Mouse (Mus musculus): Measurements from ENCODE around the gene Hist1h2ac.
A peak's percentile ranks its signal among the peaks of the same experiment; 100 is the strongest.
"Not testable (repeated sequence)": the region's sequence is repeated elsewhere in the genome, so short reads cannot be mapped to it uniquely, and the experiment has no call there.

The Hist1h2ac gene

GRCm38 (mm10) chr13:23683755-23684281, at the start of gene Hist1h2ac, which contains the start of gene Hist1h2bc:
TSS of gene Hist1h2ac (minus strand) at chr13:23683948.
TSS of gene Hist1h2bc (plus strand) at chr13:23684199.
- DNase-seq (ENCODE audit: extremely low spot score, low read depth, low spot score): peak; percentile 99

DNA sequence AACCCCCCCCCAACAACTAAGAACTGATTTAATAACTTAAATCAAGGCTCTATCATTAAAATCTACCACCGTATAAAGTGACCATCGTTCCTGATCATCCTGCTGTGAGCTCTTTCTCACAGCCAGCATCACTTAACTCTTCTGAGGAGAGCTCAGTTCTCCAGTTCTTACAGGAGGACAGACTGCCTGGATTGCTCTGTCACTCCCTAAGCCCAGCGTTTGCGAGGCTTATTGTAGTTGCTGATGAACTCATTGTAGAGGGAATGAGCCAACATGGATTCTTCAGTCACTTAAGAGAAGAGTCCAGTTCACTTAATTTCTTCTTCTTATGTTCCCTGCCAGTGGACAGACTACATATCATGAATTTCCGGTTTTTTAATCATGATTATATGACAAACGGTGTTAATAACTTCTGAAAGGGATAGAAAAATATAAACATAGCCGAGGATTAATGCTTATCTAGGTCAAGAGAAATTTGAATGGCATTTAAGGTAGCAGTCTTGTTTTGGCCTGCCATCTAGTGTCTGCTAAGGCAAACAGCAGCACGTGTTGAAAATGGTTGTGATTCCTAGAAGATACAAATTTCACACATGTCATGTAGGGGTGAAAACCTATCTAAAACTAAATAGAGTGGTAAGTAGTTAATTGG, 48.5 kb upstream of the Hist1h2ac start:
- DNase-seq (ENCODE audit: extremely low spot score, low read depth, low spot score): no peak

- no peak for DNase-seq (ENCODE audit: extremely low spot score, low read depth, low spot score)
Observed at GRCm38 (mm10) chr13:23730479-23730878, 46.7 kb upstream of the Hist1h2ac start.

GRCm38 (mm10) chr13:23729706-23730105, 46.0 kb upstream of the Hist1h2ac start:
- no peak for DNase-seq (ENCODE audit: extremely low spot score, low read depth, low spot score)

- DNase-seq (ENCODE audit: extremely low spot score, low read depth, low spot score): no peak
Observed at GRCm38 (mm10) chr13:23729192-23729525, 45.4 kb upstream of the Hist1h2ac start.

DNA sequence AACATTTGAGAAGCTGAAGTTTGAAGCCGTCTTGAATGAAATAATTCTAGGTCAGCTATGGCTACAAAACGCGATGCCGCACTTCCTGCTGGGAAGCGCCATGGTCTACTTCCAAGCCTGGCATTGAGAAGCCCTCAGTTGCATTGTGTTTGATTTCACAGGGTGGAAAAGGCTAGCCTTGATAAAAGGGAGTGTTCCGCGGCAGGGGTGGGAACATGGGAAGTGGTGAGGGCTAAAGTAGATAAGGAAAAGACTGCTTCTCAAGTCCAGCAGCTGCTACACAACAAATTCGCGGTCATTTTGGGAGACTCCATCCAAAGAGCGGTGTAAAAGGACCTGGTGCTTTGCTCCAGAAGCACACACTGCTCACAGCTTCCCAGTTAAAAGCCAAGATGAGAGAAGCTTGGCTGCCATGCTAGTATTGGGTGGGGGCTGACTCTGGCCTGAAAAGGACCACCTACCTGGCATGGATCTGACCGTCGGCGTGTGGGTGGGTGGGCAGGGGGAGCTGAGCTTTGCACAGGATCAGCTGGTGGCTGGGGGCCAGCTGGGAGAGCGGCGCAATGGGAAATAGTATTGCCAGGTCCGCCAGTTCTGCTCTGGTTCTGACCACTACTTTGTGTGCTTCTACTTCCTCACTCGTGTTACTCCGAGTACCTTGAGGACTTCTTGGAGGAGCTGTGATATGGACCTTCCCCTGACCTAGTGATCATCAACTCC, 44.9 kb upstream of the Hist1h2ac start:
- no peak for DNase-seq (ENCODE audit: extremely low spot score, low read depth, low spot score)

GRCm38 (mm10) chr13:23725213-23725612, 41.5 kb upstream of the Hist1h2ac start:
- no peak for DNase-seq (ENCODE audit: extremely low spot score, low read depth, low spot score)

DNA sequence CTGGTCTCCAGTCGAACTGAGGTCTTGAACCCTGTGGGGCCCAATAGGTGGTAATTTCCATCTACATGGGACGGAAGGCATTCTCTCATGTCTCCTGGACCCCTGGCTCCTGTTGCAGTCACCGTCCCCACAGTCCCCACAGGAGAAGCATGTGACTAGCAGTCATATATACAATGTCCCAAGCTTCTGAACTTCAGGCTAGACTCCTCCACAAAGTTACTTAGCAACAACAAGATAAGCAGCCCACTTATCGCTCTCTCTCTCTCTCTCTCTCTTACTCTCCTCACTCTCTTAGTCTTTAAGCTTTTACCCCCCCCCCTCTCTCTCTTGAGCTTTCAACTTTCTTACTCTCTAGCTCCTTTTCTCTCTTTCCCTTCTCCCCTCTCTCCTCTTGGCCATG, 40.5 kb upstream of the Hist1h2ac start:
- no peak for DNase-seq (ENCODE audit: extremely low spot score, low read depth, low spot score)

DNA sequence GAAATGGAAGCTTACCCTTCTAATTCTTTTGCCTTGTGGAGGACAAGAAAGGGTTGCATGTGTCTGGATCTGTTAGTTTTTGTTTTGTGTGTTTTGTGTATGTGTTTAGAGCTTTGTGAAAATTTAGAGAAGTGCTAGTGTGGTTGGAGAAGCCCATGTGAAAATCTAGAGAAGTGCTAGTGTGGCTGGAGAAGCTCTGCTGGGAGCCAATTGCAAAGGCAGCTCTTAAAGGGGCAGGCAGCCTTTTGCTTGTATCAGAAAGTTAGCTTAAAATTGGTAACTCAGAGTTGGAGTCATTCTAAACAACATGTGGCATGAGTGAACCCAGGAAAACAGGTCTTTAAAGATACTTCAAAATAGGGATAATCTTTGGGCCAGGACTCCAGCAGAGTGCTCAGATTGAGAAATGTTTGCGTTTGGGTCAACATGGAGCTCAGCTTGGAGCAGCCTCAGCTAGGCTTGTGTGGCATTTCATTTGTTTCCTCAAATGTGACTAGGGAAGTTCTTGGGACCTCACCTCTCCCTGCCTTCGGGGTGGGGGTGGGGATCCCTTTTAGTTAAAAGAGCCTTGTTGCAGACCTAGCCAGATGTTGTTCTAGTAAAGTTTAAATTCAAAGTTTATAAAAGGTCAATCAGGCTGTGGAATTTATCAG, 34.0 kb upstream of the Hist1h2ac start:
- DNase-seq (ENCODE audit: extremely low spot score, low read depth, low spot score): not testable (repeated sequence)

GRCm38 (mm10) chr13:23717176-23717575, 33.4 kb upstream of the Hist1h2ac start:
- DNase-seq (ENCODE audit: extremely low spot score, low read depth, low spot score): no peak

- DNase-seq (ENCODE audit: extremely low spot score, low read depth, low spot score): no peak
Observed at GRCm38 (mm10) chr13:23716261-23717042, 32.7 kb upstream of the Hist1h2ac start.

GRCm38 (mm10) chr13:23710374-23711089, 26.8 kb upstream of the Hist1h2ac start, which contains the start of gene Hfe:
TSS of gene Hfe (minus strand) at chr13:23710854.
- DNase-seq (ENCODE audit: extremely low spot score, low read depth, low spot score): no peak

- DNase-seq (ENCODE audit: extremely low spot score, low read depth, low spot score): no peak
Observed at GRCm38 (mm10) chr13:23709714-23710373, 26.1 kb upstream of the Hist1h2ac start.

GRCm38 (mm10) chr13:23708654-23709053, 24.9 kb upstream of the Hist1h2ac start:
- DNase-seq (ENCODE audit: extremely low spot score, low read depth, low spot score): no peak

DNA sequence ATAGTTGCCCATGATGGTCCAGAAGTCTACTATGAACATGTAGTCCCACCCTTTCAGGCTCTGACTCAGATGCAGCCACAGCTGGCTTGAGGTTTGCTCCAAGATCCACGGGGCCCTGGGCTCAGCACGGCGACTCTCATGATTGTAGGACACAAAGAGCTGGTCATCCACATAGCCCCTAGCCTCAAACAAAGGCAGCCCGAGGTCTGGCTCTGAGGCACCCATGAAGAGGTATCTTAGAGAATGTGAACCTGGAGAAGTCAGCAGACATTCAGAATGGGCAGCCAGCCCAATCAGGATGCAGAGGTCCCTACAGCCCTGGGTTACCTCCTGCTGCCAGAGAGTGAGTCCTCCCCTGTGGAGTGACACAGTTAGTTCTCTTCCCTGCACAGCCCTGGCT, 24.3 kb upstream of the Hist1h2ac start:
- no peak for DNase-seq (ENCODE audit: extremely low spot score, low read depth, low spot score)

DNA sequence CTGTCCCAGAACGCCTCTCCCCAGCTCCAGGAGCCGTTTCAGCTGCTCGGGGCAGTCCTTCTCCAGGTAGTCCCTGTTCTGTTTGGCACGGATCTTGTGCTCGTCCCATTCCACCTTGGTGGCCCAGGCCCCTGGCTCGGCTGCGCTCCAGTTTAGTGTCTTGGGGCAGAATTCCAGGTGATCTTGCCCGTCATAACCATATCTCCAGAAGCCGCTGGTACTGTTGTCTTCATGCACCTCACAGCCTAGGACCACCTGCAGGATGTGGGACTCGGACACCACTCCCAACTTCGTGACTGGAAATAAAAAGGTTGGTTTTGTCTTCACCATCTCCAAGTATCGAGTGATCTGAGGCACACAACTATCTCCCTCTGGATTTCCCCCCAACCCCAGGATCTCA, 23.0 kb upstream of the Hist1h2ac start:
- no peak for DNase-seq (ENCODE audit: extremely low spot score, low read depth, low spot score)

- no peak for DNase-seq (ENCODE audit: extremely low spot score, low read depth, low spot score)
Observed at GRCm38 (mm10) chr13:23705751-23706356, 22.1 kb upstream of the Hist1h2ac start.

DNA sequence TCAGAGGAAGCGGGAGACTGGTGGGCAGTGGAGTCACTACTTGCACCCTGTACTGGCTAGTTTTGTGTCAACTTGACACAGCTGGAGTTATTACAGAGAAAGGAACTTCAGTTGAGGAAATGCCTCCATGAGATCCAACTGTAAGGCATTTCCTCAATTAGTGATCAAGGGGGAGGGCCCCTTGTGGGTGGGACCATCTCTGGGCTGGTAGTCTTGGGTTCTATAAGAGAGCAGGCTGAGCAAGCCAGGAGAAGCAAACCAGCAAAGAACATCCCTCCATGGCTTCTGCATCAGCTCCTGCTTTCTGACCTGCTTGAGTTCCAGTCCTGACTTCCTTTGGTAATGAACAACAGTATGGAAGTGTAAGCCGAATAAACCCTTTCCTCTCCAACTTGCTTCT, 19.1 kb upstream of the Hist1h2ac start:
- DNase-seq (ENCODE audit: extremely low spot score, low read depth, low spot score): not testable (repeated sequence)

DNA sequence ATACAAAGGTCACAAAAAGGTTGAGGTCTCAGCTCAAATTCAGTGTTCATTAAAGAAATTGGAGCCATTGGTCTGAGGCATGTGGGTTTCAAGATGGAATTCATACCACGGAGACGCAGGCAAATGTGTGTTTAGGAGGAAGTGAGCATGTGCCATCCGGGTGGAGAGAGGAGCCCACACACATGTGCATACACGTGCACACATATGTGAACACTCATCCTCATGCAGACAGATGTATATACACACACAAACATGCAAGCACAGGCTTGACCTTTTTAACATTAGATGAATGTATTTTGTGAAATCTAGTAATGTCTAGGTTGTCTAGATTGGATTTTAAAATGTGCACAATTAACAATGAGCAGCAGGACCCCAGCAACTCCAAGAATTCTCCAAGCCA, 18.5 kb upstream of the Hist1h2ac start:
- DNase-seq (ENCODE audit: extremely low spot score, low read depth, low spot score): no peak

Measured in hindlimb bud, embryonic 11.5 days (tissue).